Mouse (Mus musculus) brain, embryonic 14.5 days (tissue): ENCODE data around the gene Plcb1.

ENCODE experiments used
- CTCF ChIP-seq: fragments of 200-500 bp; IDR thresholded peaks from 2 replicates; pipeline ENCODE4 v1.5.1; 2012; ENCODE audit warnings: inconsistent platforms, mild to moderate bottlenecking, moderate library complexity, borderline replicate concordance; ENCODE audit not compliant: insufficient read depth, insufficient read length; ENCODE audit errors: extremely low read depth
- POLR2A ChIP-seq: fragments of 200-500 bp; IDR thresholded peaks from 2 replicates; pipeline ENCODE4 v1.6.1; 2012; ENCODE audit warnings: mild to moderate bottlenecking, inconsistent platforms, borderline replicate concordance; ENCODE audit not compliant: poor library complexity, insufficient read depth, insufficient read length, severe bottlenecking; ENCODE audit errors: extremely low read depth

- TF ChIP-seq POLR2A (no peak), CTCF (no peak)
Observed at GRCm38 (mm10) chr2:135331868-135332267, 546.0 kb downstream of the Plcb1 start.
